8 mouse cellular contexts compared by ENCODE assay signal in genomic region chr4:147425615-147426347, GRCm38 (mm10).
DNase-seq lines count a peak whose midpoint lies in the region; ATAC-seq lines count a peak whose summit lies in the region.
"Not testable (repeated sequence)": the region's sequence is repeated elsewhere in the genome, so short reads cannot be mapped to it uniquely, and the experiment has no call there.

No protein-coding gene starts in this region.

- H3K4me1 ChIP-seq in forebrain, embryonic 12.5 days; heart, embryonic 15.5 days (replicated peaks); intestine, embryonic 16.5 days (ENCODE audit: control insufficient read depth, insufficient read depth, low read length); limb, embryonic 15.5 days; neural tube, embryonic 14.5 days (ENCODE audit: control insufficient read depth, insufficient read depth, low read length): not testable (repeated sequence)

- 0 out of 2 replicates have a peak, but pooled peaks have one; percentile 4 for ATAC-seq in forebrain, embryonic 12.5 days (ENCODE audit: low FRiP score)
- peak; percentile 12 for ATAC-seq in heart, embryonic 15.5 days (replicated peaks; ENCODE audit: insufficient number of reproducible peaks, insufficient read depth, low FRiP score, low read depth)
- peak; percentile 31 for ATAC-seq in intestine, embryonic 16.5 days
- 0 out of 2 replicates have a peak, but pooled peaks have one; percentile 5 for ATAC-seq in limb, embryonic 15.5 days (ENCODE audit: insufficient number of reproducible peaks, low FRiP score, low TSS enrichment, low read depth)
- peak; percentile 26; the same call in 1 of the 2 replicates for ATAC-seq in neural tube, embryonic 14.5 days (ENCODE audit: low read depth)

- peak; percentile 40 for DNase-seq in 416B (ENCODE audit: low read depth)
- DNase-seq in R1 (ENCODE audit: low read depth, low spot score) = peak; percentile 89
- peak; percentile 32 for DNase-seq in lung, postnatal 10 days

- not testable (repeated sequence) for H3K27me3 ChIP-seq in forebrain, embryonic 12.5 days; heart, embryonic 15.5 days; intestine, embryonic 16.5 days (replicated peaks; ENCODE audit: control insufficient read depth, insufficient read depth, low read length); limb, embryonic 15.5 days; neural tube, embryonic 14.5 days (ENCODE audit: control insufficient read depth, insufficient read depth, low read length)

- not testable (repeated sequence) for H3K4me2 ChIP-seq in forebrain, embryonic 12.5 days; heart, embryonic 15.5 days; intestine, embryonic 16.5 days (ENCODE audit: low read depth, low read length); limb, embryonic 15.5 days; neural tube, embryonic 14.5 days (ENCODE audit: low read depth, low read length)

- H3K9ac ChIP-seq in forebrain, embryonic 12.5 days; heart, embryonic 15.5 days; intestine, embryonic 16.5 days (ENCODE audit: low read depth, low read length); limb, embryonic 15.5 days; neural tube, embryonic 14.5 days (replicated peaks; ENCODE audit: low read depth, low read length): not testable (repeated sequence)

- not testable (repeated sequence) for H3K27ac ChIP-seq in forebrain, embryonic 12.5 days; heart, embryonic 15.5 days; intestine, embryonic 16.5 days (ENCODE audit: low read length); limb, embryonic 15.5 days; neural tube, embryonic 14.5 days (ENCODE audit: low read depth, low read length)

- H3K9me3 ChIP-seq in forebrain, embryonic 12.5 days = peaks cover 59% of the 10 kb centered on the region
- H3K9me3 ChIP-seq in heart, embryonic 15.5 days (replicated peaks) = peaks cover 30% of the 10 kb centered on the region
- H3K9me3 ChIP-seq in intestine, embryonic 16.5 days (ENCODE audit: control insufficient read depth, low read length) = peaks cover 24% of the 10 kb centered on the region
- H3K9me3 ChIP-seq in limb, embryonic 15.5 days = peaks cover 20% of the 10 kb centered on the region
- peaks cover 34% of the 10 kb centered on the region for H3K9me3 ChIP-seq in neural tube, embryonic 14.5 days (ENCODE audit: control insufficient read depth, low read length)

- WGBS in forebrain, embryonic 12.5 days = 56% methylated on average over 5 of the region's 5 CpGs
- WGBS in heart, embryonic 15.5 days = 44% methylated on average over 5 of the region's 5 CpGs
- 50% methylated on average over 5 of the region's 5 CpGs for WGBS in intestine, embryonic 16.5 days
- 53% methylated on average over 5 of the region's 5 CpGs for WGBS in limb, embryonic 15.5 days
- WGBS in neural tube, embryonic 14.5 days = 53% methylated on average over 5 of the region's 5 CpGs

- H3K36me3 ChIP-seq in forebrain, embryonic 12.5 days (replicated peaks); heart, embryonic 15.5 days; intestine, embryonic 16.5 days (ENCODE audit: control insufficient read depth, insufficient read depth, low read length); limb, embryonic 15.5 days; neural tube, embryonic 14.5 days (ENCODE audit: control insufficient read depth, insufficient read depth, low read length): not testable (repeated sequence)

- not testable (repeated sequence) for H3K4me3 ChIP-seq in forebrain, embryonic 12.5 days (replicated peaks); heart, embryonic 15.5 days; intestine, embryonic 16.5 days (ENCODE audit: low read length); limb, embryonic 15.5 days; neural tube, embryonic 14.5 days (ENCODE audit: low read depth, low read length)

Comparison
In these comparisons a context has a peak if more than half of its experiments do, and no peak if none do; other contexts are left out.
1. DNase-seq: peak in every context shown above with its lines; median percentile 89 in R1; 40 in 416B; 32 in lung, postnatal 10 days.